Comparison of ENCODE assay signal across 9 mouse cellular contexts in the genomic region with DNA sequence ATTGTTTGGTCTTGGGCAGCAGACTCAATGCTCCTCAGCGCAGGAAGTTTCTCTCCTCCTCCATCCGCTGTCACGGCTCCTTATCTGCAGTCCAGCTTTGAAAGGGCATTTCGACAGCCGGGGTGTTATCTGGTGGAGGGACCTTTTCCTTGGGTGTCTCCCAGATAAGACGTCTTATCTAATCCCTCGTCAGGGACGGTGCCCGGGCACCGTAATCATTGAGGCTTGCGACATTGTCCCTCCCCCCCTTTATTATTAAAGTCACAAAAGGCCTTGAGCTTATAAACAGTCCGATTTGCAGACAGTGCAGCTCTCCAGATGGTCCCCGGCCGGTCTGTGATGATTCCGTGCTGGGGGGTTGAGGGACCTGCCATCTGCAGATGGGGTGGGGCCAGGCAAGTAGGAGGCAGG. TPM values are rescaled to one million over a fixed set of nuclear protein-coding genes. Genes with fewer than 3 reads are reported as not detected.
DNase-seq lines count a peak whose midpoint lies in the region; ATAC-seq lines count a peak whose summit lies in the region.
"Had no signal": no experiment of that assay in that cellular context is flagged by ENCODE, and none has a peak within 500 bp of the region (broad histone marks: within the 10 kb centered on the region; RNA-seq: fewer than 3 reads in every experiment).

No protein-coding gene starts in this region.

- no peak overlapping the region for H3K4me3 ChIP-seq in heart, embryonic 12.5 days
- H3K4me3 ChIP-seq in liver, embryonic 11.5 days (ENCODE audit: low read depth, low read length): 0 out of 2 replicates have a peak overlapping the region, but pooled peaks have one; percentile 21
- H3K4me3 ChIP-seq: erythroblast, embryonic 14.5 days had no signal

- peak overlapping the region; percentile 40 for H3K4me2 ChIP-seq in heart, embryonic 12.5 days
- peak overlapping the region; percentile 49 for H3K4me2 ChIP-seq in liver, embryonic 11.5 days

- DNase-seq in heart, adult 9 months (ENCODE audit: low spot score in 2 of 2): no peak
- peak; percentile 70 for DNase-seq in retina, postnatal 1 day
- DNase-seq in retina, embryonic 14.5 days (ENCODE audit: low spot score): no peak
- DNase-seq in liver, embryonic 11.5 days (ENCODE audit: low spot score): no peak
- no peak for DNase-seq in left cerebral cortex, postnatal 14 days (ENCODE audit: low spot score in 2 of 2)
- no peak for DNase-seq in urinary bladder, adult 2 months (ENCODE audit: low spot score)
- DNase-seq in spleen, postnatal 10 days (ENCODE audit: low spot score in 2 of 2): no peak

- WGBS in heart, embryonic 12.5 days: 3% methylated on average over 15 of the region's 15 CpGs
- 5% methylated on average over 15 of the region's 15 CpGs for WGBS in liver, embryonic 11.5 days

- peaks cover 54% of the 10 kb centered on the region for H3K4me1 ChIP-seq in heart, embryonic 12.5 days (replicated peaks)
- H3K4me1 ChIP-seq in liver, embryonic 11.5 days (replicated peaks; ENCODE audit: control insufficient read depth, insufficient read depth, low read length): peaks cover 68% of the 10 kb centered on the region

- intact Hi-C loops in left cerebral cortex, postnatal 14 days (cut with DNase I): no loop called here

- peak; percentile 14; the same call in 1 of the 2 replicates for ATAC-seq in heart, embryonic 12.5 days (ENCODE audit: insufficient number of reproducible peaks, low FRiP score)
- peak; percentile 40 for ATAC-seq in liver, embryonic 11.5 days (replicated peaks; ENCODE audit: low FRiP score)

- H3K27me3 ChIP-seq in heart, embryonic 12.5 days (replicated peaks): peaks cover 36% of the 10 kb centered on the region
- peaks cover 3% of the 10 kb centered on the region for H3K27me3 ChIP-seq in liver, embryonic 11.5 days (replicated peaks; ENCODE audit: control insufficient read depth, insufficient read depth, low read length)

- H3K36me3 ChIP-seq in heart, embryonic 12.5 days: no peaks in the 10 kb centered on the region
- no peaks in the 10 kb centered on the region for H3K36me3 ChIP-seq in liver, embryonic 11.5 days (ENCODE audit: control insufficient read depth, insufficient read depth, low read length)

- H3K9ac ChIP-seq in heart, embryonic 12.5 days: no peak overlapping the region
- no peak overlapping the region for H3K9ac ChIP-seq in liver, embryonic 11.5 days (ENCODE audit: low read depth, low read length)

- H3K9me3 ChIP-seq in heart, embryonic 12.5 days (replicated peaks): no peaks in the 10 kb centered on the region
- H3K9me3 ChIP-seq in liver, embryonic 11.5 days (ENCODE audit: control insufficient read depth, low read length): no peaks in the 10 kb centered on the region

- H3K27ac ChIP-seq in heart, embryonic 12.5 days (ENCODE audit: poor library complexity, severe bottlenecking): no peak overlapping the region
- H3K27ac ChIP-seq in liver, embryonic 11.5 days (ENCODE audit: low read depth, low read length): peak overlapping the region; percentile 19; the same call in 1 of the 2 replicates

RNA-seq across cellular contexts. Expression of gene Fam222a, which starts 23.3 kb away (rescaled TPM):
- polyA plus RNA-seq in heart, embryonic 12.5 days (2016; fragmentation: Nextera tagmentation; extraction: Ambion mirVana): 0.63 and 1.1 TPM in 2 replicates
- polyA plus RNA-seq in liver, embryonic 11.5 days (2014; fragmentation: Nextera tagmentation; extraction: Ambion mirVana): 2.2 and 2.3 TPM in 2 replicates
- 1 to 10 TPM; 8.1 to 9.0 TPM for total RNA-seq in left cerebral cortex, postnatal 14 days (2021)
- polyA plus RNA-seq in urinary bladder, adult 2 months (2012; rRNA removed): 0.17 and 0.29 TPM in 2 replicates
